Mouse (Mus musculus) olfactory bulb, adult 2 months (tissue): ENCODE measurements around the gene Kpnb1.

Experiments used
- CTCF ChIP-seq: fragments of 200-500 bp; IDR thresholded peaks from 2 replicates; pipeline ENCODE4 v1.5.1; 2012; ENCODE audit warnings: low read depth, mild to moderate bottlenecking, low read length, moderate library complexity; ENCODE audit not compliant: insufficient read depth
- POLR2A ChIP-seq: fragments of 200-500 bp; IDR thresholded peaks from 2 replicates; pipeline ENCODE4 v1.6.1; 2012; ENCODE audit warnings: mild to moderate bottlenecking, low read depth, low read length, moderate library complexity; ENCODE audit not compliant: insufficient read depth

DNA sequence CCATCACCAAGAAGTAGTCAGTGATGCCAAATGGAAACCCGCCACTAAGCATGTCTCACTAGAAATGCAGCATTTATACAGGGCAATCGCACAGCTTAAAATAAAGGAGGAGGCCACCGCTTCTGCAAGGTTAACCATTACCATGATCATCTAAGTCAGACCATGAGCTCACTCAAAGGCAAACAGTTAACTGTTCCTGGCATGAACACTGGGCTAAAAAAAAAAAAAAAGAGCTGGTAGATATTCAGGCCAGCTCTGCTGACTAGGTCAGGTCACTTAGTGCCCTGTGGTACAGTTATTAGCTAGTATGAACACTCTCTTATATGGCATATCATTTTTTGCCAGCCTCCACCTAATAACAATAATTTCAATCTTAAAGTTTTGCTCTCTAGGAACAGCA lies 5.2 kb downstream of the Kpnb1 start:
- TF ChIP-seq CTCF (no peak), POLR2A (no peak)
